Mouse (Mus musculus) brain, embryonic 14.5 days (tissue): ENCODE measurements at regions not wholly inside any gene's neighbourhood (a gene's known extent, or its start where the extent isn't known, plus 50 kb on each side); places are given as distances from the start of the nearest gene placed in this dataset.

Experiments used
- CTCF ChIP-seq: fragments of 200-500 bp; IDR thresholded peaks from 2 replicates; pipeline ENCODE4 v1.5.1; 2012; ENCODE audit warnings: inconsistent platforms, mild to moderate bottlenecking, moderate library complexity, borderline replicate concordance; ENCODE audit not compliant: insufficient read depth, insufficient read length; ENCODE audit errors: extremely low read depth
- POLR2A ChIP-seq: fragments of 200-500 bp; IDR thresholded peaks from 2 replicates; pipeline ENCODE4 v1.6.1; 2012; ENCODE audit warnings: mild to moderate bottlenecking, inconsistent platforms, borderline replicate concordance; ENCODE audit not compliant: poor library complexity, insufficient read depth, insufficient read length, severe bottlenecking; ENCODE audit errors: extremely low read depth

GRCm38 (mm10) chr12:35641741-35642140 lies 106.9 kb upstream of the Ahr start:
- TF ChIP-seq CTCF (no peak), POLR2A (no peak)
